Mouse (Mus musculus): Measurements from ENCODE around the gene Plp1. TPM values are rescaled to one million over a fixed set of nuclear protein-coding genes. Genes with fewer than 3 reads are reported as not detected.

Gene Plp1
- total RNA-seq (2021): 100 to 1,000 TPM; 310 to 451 TPM
- long read RNA-seq, experiment 1, full-length matches to known transcripts: 515 of 515 reads
- long read RNA-seq, experiment 1, partial matches to known transcripts: 0 of 515 reads
- long read RNA-seq, experiment 1, other reads (novel, unspliced or antisense): 0 of 515 reads
- long read RNA-seq, experiment 2, full-length matches to known transcripts: 139 of 195 reads
- long read RNA-seq, experiment 2, partial matches to known transcripts: 52 of 195 reads
- long read RNA-seq, experiment 2, other reads (novel, unspliced or antisense): 4 of 195 reads

DNA sequence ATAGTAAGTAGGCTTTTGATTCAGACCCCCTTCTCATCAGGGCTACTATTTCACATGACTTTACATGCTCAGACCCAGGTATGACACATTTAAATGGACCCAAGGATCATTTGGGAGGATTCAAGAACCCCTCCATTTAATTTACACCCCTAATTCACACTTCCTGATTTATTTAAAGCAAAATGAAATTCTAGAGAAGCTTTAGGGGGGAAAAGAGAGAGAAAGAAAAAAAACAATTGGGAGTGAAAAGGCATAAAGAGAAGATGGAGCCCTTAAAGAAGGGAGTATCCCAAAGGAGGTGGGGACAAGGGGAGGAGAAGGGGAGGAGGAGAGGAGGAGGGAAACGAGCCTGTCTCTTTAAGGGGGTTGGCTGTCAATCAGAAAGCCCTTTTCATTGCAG is at the start of gene Plp1:
Plp1 (plus strand) TSS at position 301 of the 400 bp plus-strand sequence.
- no peak for DNase-seq (ENCODE audit: low spot score in 2 of 2)

DNA sequence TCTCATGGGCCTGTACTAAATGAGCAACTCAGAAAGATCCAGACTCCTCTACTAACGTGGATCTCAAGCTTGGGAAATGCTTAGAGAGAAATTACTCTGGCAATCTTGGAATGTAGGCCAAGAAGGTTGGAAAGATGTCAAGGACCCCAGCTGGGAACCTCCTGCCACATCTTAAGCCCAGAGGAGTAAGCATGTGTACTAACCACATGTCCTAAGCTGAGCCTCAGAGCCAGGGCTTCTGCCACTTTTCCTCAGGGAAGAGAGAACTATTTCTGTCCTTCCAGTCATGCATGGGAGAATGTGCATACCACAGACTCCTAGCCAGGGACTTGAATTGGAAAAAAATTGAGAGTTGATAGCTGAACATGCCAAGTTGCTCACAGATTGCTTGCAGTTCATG is 49.4 kb upstream of the Plp1 start:
- DNase-seq (ENCODE audit: low spot score in 2 of 2): no peak

DNA sequence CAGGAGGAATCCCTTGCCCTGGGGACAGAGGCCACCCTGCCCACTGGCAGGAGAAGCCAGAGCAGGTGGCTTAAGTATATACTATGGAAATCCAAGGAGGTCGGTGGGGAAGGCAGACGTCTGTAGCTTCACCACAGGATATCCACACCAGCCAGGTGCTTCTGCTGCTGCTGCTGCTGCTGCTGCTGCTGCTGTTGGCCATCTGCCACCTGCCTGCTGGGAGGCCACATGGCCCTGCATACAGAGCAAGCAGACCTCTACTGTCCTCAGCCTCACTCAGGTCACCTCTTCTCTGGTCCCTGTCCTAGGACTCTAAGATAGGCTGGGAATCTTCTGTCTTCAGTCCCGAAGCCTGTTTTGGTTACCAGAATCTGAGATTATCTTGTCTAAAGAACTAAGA is 44.4 kb upstream of the Plp1 start:
- no peak for DNase-seq (ENCODE audit: low spot score in 2 of 2)

DNA sequence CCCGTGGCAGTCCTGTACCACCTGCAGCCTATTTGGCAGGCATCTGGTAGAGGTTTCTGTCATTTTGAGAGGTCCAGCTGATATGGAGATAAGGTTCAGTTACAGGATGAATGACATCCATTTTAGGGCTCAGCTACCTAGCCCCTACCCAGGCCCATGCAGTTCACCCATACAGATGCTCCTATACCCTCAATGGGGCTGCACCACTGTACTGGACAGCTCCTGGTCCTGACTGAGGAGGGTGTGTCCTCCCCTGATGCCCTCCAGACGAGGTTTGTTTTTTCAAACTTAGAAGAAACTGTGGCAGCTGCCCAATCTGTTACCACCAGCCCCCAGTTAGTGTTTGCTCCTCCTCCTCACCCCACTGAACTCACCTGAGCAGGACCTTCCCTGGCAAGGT is 43.2 kb upstream of the Plp1 start:
- no peak for DNase-seq (ENCODE audit: low spot score in 2 of 2)

DNA sequence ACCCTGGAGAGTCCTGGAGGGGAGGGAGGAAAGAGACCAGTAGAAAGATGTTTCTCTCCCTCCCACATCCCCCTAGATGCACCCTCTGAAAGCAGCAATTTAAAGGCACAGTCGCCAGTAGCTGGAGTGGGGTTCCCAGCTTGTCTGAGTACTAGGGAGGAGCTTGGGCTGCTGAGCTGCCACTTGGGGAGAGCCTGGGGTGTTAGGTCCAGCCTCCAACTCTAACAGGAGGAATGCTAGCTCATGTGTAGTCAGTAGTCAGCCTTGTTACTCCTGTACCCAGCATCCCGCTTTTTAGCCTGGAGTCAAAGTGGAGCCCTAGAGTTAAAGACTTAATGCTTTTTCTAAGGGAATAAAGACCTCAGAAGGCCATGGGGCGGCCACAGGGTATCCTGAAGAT is 42.4 kb upstream of the Plp1 start, which contains the start of gene Glra4:
Glra4 (minus strand) TSS at position 101 of the 400 bp plus-strand sequence.
- no peak for DNase-seq (ENCODE audit: low spot score in 2 of 2)

DNA sequence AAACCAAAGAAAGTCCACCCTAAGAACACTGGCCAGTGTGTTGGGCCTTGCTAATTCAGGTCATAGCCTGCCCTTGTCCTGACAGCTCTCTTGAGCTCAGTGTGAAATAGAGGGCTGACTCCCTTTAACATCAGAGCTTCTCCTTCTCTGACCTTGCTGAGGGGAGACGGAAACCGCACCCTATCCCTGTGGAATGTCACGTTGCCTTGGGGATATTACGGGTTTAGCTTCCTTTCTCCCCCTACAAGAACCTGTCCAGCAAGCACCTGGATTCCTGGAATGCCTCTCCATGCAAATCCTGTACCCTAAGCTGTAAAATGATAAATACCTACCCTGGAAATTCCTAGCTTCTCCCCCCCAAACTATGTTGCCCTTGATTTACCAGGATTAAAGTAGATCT is 33.0 kb upstream of the Plp1 start:
- DNase-seq (ENCODE audit: low spot score in 2 of 2): no peak

DNA sequence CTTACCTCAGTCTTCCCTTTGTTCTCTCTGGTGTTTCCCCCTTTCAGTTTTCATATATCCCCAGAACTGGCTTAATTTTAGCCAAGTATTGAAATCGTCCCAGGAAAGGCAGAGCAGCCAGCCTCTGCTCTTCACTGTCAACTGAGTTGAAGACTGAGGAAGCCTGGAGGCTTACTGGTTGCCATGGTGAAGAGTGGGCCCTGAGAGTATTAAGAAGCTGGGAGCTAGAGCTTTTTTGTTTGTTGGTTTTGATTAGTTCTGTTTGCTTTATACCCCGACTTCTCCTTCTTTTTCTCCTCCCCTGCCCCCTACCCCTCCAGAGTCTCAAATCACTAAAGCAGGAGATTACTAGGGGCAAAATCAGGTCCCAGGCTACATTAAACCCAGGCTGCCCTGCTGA is 25.2 kb upstream of the Plp1 start:
- no peak for DNase-seq (ENCODE audit: low spot score in 2 of 2)

DNA sequence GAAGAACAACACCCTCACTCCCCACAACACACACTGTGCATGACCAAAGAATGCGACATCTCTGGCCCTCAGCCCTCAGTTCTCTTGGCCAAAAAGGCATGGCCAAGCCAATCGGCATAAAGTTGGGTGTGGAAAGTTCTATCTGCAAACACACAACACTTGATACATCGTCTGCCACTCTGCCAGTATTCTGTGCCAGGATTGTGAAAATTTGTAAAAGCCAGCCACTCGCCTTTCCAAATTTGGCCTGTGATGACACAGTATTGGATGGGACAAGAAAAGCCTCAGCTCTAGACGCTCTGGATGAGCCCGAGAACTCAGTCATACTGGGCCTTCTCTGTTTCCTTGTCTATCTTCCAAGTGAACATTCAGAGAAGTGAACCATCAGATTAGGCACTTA is 2.7 kb upstream of the Plp1 start:
- no peak for DNase-seq (ENCODE audit: low spot score in 2 of 2)

DNA sequence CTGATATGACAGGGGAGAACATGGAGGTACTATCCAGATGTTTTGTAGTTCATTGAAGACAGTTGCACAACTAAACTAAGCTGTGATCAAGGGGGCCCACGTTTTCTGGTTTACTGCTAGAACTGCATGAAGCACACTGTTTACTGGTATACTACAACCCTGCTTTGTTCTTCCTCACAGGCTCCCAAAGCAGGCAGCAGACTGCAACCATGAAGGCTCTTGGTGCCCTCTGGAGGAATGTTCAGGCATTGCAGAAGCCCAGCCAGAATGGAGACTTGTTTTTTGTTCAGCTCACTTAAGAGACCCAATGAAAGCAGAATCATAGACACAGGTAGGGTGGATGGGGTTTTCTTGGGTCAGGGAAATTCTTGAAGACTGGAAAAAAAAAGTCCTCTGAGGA is 2.2 kb upstream of the Plp1 start:
- peak; percentile 68 to 83 for DNase-seq (ENCODE audit: low spot score in 2 of 2)

DNA sequence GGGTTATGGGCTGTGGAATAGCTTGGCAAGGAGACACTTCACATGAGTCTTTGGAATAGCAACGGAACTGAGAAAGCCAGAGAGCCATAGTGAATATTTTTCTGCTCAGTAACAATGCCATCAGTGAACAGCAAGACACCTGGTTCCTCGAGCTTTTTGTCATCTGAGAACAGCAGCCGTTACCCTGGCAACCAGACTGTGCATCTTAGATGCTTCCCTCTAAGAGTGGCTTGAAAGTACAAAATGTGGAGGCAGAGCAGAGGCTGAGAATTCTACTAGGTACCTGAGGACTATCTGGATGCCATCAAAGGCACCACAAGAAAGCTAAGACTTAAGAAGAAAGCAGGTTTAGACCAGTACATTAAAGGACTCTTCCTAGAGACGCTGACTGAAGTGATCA is 2.5 kb downstream of the Plp1 start:
- DNase-seq (ENCODE audit: low spot score in 2 of 2): no peak

DNA sequence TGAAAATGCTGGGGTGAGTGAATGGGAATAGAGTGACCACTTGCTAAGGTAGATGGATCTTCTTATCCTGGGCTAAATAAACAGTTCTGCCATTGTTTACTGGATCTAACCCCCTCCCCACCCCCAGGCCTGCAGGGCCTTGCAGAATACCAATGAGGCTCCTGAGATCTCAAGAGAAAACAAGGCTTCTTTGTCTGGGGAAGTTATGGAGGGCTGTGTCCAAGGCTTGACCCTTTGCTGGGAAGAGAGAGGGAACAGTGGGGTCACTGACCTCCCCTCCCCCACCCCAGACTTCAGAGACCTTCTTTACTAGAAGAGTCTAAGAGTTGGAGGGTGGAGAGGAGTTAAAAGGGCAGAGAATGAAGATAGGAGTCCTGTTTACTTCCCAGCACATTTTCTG is 6.1 kb downstream of the Plp1 start:
- no peak for DNase-seq (ENCODE audit: low spot score in 2 of 2)

DNA sequence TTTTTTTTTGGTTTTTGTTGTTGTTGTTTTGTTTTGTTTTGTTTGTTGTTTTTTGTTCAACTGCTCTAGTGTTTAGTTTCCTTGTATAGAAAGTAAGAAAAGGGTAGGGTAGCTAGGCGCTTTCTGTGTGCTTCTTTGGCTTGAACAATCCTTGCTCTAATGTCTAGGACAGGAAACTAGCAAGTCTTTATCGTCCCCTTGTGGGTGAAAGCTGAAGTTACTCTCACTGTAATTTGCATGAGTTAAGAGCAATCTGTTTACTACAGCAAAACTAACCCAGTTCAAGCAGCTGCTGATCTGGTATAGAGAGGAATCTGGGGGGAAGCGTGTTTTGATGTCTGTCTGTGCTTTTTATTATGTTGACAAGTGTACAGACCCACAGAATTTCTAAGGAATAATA is 27.8 kb downstream of the Plp1 start:
- DNase-seq (ENCODE audit: low spot score in 2 of 2): no peak

DNA sequence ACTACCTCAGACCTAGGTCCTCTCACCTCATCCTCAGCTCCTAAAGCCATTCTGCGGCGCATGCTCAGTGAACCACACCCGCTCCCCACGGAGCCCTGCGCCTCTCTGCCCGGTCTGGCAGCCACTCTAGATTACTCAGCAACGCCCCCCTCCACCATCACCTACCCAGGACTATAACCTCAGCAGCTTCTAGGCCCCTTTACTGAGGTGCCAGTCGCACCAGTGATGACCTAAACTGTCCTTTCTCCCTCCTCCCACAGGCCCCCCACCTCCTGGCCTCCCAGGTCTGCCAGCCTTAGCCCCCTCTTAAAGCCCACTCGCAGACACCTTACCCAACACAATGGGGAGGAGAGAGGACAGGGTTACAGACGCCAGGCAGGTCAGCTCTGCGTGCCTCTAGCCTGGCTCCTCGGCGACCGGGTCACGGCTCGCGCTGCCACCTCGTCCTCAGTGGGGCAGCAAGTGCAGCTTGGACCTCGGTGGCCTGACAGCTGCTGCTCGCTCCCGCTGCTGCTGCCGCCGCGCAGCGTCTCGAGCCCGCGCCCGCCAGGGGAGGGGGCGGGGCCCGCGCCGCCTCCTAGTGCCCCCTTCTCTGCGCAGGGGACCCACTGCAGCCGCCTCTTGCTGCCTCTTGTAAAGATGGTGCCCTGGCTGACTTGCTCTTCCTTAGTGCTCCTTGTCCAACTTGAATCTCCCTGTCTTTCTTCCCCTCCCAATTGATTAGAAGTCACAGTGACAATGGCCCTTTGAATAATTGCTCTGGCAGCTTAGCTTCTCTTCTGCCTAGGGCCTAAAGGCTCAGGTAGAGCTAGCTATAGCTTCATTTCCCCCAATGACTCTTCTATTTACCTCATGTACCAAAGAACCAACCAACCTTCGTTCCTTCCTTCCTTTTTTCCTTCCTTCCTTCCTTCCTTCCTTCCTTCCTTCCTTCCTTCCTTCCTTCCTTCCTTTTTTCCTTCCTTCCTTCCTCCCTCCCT is 45.9 kb downstream of the Plp1 start, which contains the start of gene Rab9b:
Rab9b (minus strand) TSS at position 695 of the 980 bp plus-strand sequence.
- DNase-seq (ENCODE audit: low spot score in 2 of 2): peak; percentile 56 to 57

Other genes starting within 250 kb of the Plp1 start
- 100 to 1,000 TPM; 162 to 171 TPM for gene Tceal3, start 231.8 kb upstream of the Plp1 start, total RNA-seq (2021)
- gene Tceal1, start 114.7 kb upstream of the Plp1 start, total RNA-seq (2021): 10 to 100 TPM; 15.1 to 16.0 TPM
- gene Morf4l2, start 79.0 kb upstream of the Plp1 start, total RNA-seq (2021): 100 to 1,000 TPM; 320 to 331 TPM
- gene Glra4, start 42.5 kb upstream of the Plp1 start, total RNA-seq (2021): not detected
- 10 to 100 TPM; 16.4 to 20.9 TPM for gene Rab9b, start 46.1 kb downstream of the Plp1 start, total RNA-seq (2021)
- not detected for gene H2bfm, start 104.7 kb downstream of the Plp1 start, total RNA-seq (2021)
- 10 to 100 TPM; 14.5 to 18.9 TPM for gene Tmsb15b2, start 152.8 kb downstream of the Plp1 start, total RNA-seq (2021)
- 1 to 10 TPM; 1.2 to 4.0 TPM for gene Tmsb15l, start 154.2 kb downstream of the Plp1 start, total RNA-seq (2021)
- gene Tmsb15b1, start 154.2 kb downstream of the Plp1 start, total RNA-seq (2021): 10 to 100 TPM in 1 of 2 experiments, 1 to 10 TPM in 1; 5.1 to 13.6 TPM
- 100 to 1,000 TPM; 273 to 298 TPM for gene Zcchc18, start 170.5 kb downstream of the Plp1 start, total RNA-seq (2021)
- 10 to 100 TPM; 21.9 to 28.6 TPM for gene Slc25a53, start 215.6 kb downstream of the Plp1 start, total RNA-seq (2021)
- 10 to 100 TPM; 10.1 to 10.5 TPM for gene Fam199x, start 226.9 kb downstream of the Plp1 start, total RNA-seq (2021)